Mouse (Mus musculus) forebrain, embryonic 12.5 days (tissue): ENCODE measurements around the gene Casp3. TPM values are rescaled to one million over a fixed set of nuclear protein-coding genes. Genes with fewer than 3 reads are reported as not detected.

Experiments
- ATAC-seq: fragments of 200-750 bp; cut with Nextera tagmentation; 2 replicates; pipeline ENCODE4 v1.8.0; 2017; ENCODE audit warnings: moderate TSS enrichment; ENCODE audit not compliant: low FRiP score
- H3K27ac ChIP-seq: fragments of 300-500 bp; sonication (generic); 2 replicates; pipeline ENCODE4 v1.5.1; 2016; ENCODE audit warnings: mild to moderate bottlenecking
- H3K27me3 ChIP-seq: fragments of 300-500 bp; sonication (generic); 2 replicates; pipeline ENCODE4 v1.6.1; 2016; ENCODE audit warnings: mild to moderate bottlenecking
- H3K36me3 ChIP-seq: fragments of 300-500 bp; sonication (generic); replicated peaks from 2 replicates; pipeline ENCODE4 v1.6.1; 2016; ENCODE audit warnings: mild to moderate bottlenecking
- H3K4me1 ChIP-seq: fragments of 300-500 bp; sonication (generic); 2 replicates; pipeline ENCODE4 v1.6.1; 2016
- H3K4me2 ChIP-seq: fragments of 300-500 bp; sonication (generic); 2 replicates; pipeline ENCODE4 v1.6.1; 2016; ENCODE audit warnings: mild to moderate bottlenecking, moderate library complexity
- H3K4me3 ChIP-seq: fragments of 300-500 bp; sonication (generic); replicated peaks from 2 replicates; pipeline ENCODE4 v1.5.1; 2016; ENCODE audit warnings: mild to moderate bottlenecking
- H3K9ac ChIP-seq: fragments of 300-500 bp; sonication (generic); 2 replicates; pipeline ENCODE4 v1.6.1; 2016; ENCODE audit warnings: mild to moderate bottlenecking
- H3K9me3 ChIP-seq: fragments of 300-500 bp; sonication (generic); 2 replicates; pipeline ENCODE4 v1.6.1; 2016
- WGBS: fragments of 180-500 bp; shearing (Covaris S2); methylation state at CpG from one replicate; pipeline ENCODE4 v1.1.7; 2016; 5-methylcytosine and 5-hydroxymethylcytosine counted together
- polyA plus RNA-seq: library from polyadenylated mRNA; unstranded; fragments of >200 nt; fragmentation: Nextera tagmentation; extraction: Ambion mirVana; gene quantifications from 2 replicates; pipeline ENCODE4 v1.2.1, GENCODE M21; 2016

The Casp3 gene
- polyA plus RNA-seq, 1 experiment from 2014 or later: 180 TPM

- H3K4me1 ChIP-seq: no peaks in the 10 kb centered on the region
- peaks cover 59% of the 10 kb centered on the region for H3K36me3 ChIP-seq
- H3K9me3 ChIP-seq: no peaks in the 10 kb centered on the region
- no peak overlapping the region for H3K4me3 ChIP-seq
- H3K4me2 ChIP-seq: no peak overlapping the region
- ATAC-seq: no peak
- no peak overlapping the region for H3K27ac ChIP-seq
- no peak overlapping the region for H3K9ac ChIP-seq
- WGBS: 96% methylated on average over 5 of the region's 5 CpGs
- H3K27me3 ChIP-seq: no peaks in the 10 kb centered on the region
Measured at GRCm38 (mm10) chr8:46639852-46640251, 22.8 kb downstream of the Casp3 start.

DNA sequence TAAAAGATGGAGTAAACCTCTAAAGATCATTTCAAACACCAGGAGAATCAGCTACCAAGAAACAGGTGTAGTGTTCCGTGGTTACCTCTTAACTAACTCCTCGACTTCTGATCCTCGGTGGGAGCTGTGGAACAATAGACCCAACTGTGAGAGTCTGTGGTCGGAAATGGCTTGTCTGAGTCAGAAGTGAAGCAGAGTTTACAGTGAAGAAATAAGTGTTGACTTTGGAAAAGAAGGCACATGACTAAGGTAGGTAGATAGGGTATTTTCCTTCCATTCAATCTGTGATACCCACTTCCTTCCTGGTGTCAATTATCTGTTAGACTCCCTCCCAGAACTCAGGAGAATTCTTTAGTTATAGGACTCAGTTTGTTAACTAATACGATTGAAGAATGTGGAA lies 24.2 kb downstream of the Casp3 start:
- H3K4me3 ChIP-seq: no peak overlapping the region
- ATAC-seq: no peak
- H3K9me3 ChIP-seq: no peaks in the 10 kb centered on the region
- no peak overlapping the region for H3K4me2 ChIP-seq
- WGBS: 89% methylated on average over 5 of the region's 5 CpGs
- H3K4me1 ChIP-seq: no peaks in the 10 kb centered on the region
- H3K9ac ChIP-seq: no peak overlapping the region
- H3K27ac ChIP-seq: no peak overlapping the region
- H3K27me3 ChIP-seq: no peaks in the 10 kb centered on the region
- peaks cover 45% of the 10 kb centered on the region for H3K36me3 ChIP-seq

DNA sequence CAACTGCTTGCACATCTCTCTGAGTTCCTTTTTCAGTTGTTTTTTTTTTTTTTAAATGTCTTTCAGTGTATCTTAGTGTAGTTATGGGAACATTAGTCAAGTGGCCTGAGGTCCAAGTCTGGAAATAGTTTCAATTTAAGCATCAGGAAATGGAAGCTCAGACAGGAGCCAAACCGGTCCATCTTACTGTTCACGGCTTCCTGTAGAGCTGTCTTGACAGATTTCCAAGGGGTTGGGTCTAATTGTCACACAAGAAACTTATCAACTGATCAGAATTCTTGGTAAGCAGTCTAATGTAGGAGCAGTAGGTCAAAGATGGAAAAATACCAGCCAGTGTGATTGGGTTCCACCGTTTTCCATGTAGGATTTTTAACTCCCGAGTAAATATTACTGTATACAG lies 31.3 kb downstream of the Casp3 start:
- H3K36me3 ChIP-seq: no peaks in the 10 kb centered on the region
- no peaks in the 10 kb centered on the region for H3K4me1 ChIP-seq
- no peaks in the 10 kb centered on the region for H3K27me3 ChIP-seq
- H3K4me2 ChIP-seq: no peak overlapping the region
- no peak overlapping the region for H3K9ac ChIP-seq
- no peak for ATAC-seq
- 92% methylated on average over 4 of the region's 4 CpGs for WGBS
- H3K4me3 ChIP-seq: no peak overlapping the region
- no peak overlapping the region for H3K27ac ChIP-seq
- H3K9me3 ChIP-seq: no peaks in the 10 kb centered on the region

- Histone ChIP-seq H3K27ac (no peak overlapping the region), H3K9ac (no peak overlapping the region), H3K4me3 (no peak overlapping the region), H3K4me2 (no peak overlapping the region), H3K9me3 (no peaks in the 10 kb centered on the region), H3K27me3 (no peaks in the 10 kb centered on the region), H3K36me3 (no peaks in the 10 kb centered on the region), H3K4me1 (no peaks in the 10 kb centered on the region)
- WGBS: 83% methylated on average over 9 of the region's 9 CpGs
- no peak for ATAC-seq
Measured at GRCm38 (mm10) chr8:46651872-46652271, 34.8 kb downstream of the Casp3 start.

DNA sequence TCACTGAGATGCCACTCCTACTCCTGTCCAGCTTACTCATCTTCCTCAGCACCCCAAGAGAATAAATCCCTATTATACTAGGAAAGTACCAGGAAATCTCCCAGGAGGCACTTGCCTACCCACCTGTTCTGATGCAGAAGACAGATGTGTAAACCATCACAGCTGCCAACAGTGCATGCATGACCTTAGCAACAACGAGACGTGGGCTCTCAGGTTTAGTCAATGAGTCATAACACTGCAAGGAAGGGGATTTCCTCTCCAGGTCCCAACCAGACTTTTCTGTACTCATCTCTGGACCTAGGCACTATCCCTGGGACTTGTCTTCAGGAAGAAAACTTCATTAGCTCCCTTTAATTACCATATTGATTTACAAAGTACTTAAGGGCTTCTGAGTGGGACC lies 38.8 kb downstream of the Casp3 start:
- ATAC-seq: no peak
- H3K4me2 ChIP-seq: no peak overlapping the region
- no peak overlapping the region for H3K9ac ChIP-seq
- H3K27ac ChIP-seq: no peak overlapping the region
- no peaks in the 10 kb centered on the region for H3K4me1 ChIP-seq
- WGBS: 83% methylated on average over 2 of the region's 2 CpGs
- H3K4me3 ChIP-seq: no peak overlapping the region
- H3K27me3 ChIP-seq: no peaks in the 10 kb centered on the region
- no peaks in the 10 kb centered on the region for H3K36me3 ChIP-seq
- H3K9me3 ChIP-seq: no peaks in the 10 kb centered on the region

DNA sequence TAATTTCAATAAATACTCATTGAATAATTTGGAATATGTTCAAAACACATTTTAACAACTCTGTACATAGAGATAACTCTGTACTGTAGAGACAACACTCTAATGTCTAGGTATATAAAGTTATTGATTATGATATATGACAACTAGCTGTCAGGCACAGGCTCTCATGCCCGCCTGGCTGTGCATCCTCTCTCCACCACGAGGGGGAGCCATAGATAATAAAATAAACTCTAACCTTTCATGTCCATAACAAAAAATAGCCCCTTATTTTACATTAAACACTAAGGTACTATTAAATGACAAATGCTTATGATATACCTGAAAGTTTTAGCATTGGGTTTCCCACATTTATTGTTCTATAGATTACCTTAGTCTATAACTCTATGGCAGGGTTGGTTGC lies 54.4 kb downstream of the Casp3 start:
- Histone ChIP-seq H3K27ac (no peak overlapping the region), H3K9ac (no peak overlapping the region), H3K4me1 (no peaks in the 10 kb centered on the region), H3K27me3 (no peaks in the 10 kb centered on the region), H3K36me3 (no peaks in the 10 kb centered on the region), H3K4me3 (no peak overlapping the region), H3K4me2 (no peak overlapping the region), H3K9me3 (no peaks in the 10 kb centered on the region)
- 2% methylated on average over 2 of the region's 2 CpGs for WGBS
- ATAC-seq: no peak

- Histone ChIP-seq H3K27ac (no peak overlapping the region), H3K9me3 (0 out of 2 replicates have a peak, but pooled peaks cover 4% of the 10 kb centered on the region), H3K36me3 (no peaks in the 10 kb centered on the region), H3K4me1 (no peaks in the 10 kb centered on the region), H3K27me3 (no peaks in the 10 kb centered on the region), H3K9ac (no peak overlapping the region), H3K4me3 (no peak overlapping the region), H3K4me2 (no peak overlapping the region)
- 67% methylated on average over 5 of the region's 5 CpGs for WGBS
- no peak for ATAC-seq
Measured at GRCm38 (mm10) chr8:46680671-46681365, 63.7 kb downstream of the Casp3 start.

DNA sequence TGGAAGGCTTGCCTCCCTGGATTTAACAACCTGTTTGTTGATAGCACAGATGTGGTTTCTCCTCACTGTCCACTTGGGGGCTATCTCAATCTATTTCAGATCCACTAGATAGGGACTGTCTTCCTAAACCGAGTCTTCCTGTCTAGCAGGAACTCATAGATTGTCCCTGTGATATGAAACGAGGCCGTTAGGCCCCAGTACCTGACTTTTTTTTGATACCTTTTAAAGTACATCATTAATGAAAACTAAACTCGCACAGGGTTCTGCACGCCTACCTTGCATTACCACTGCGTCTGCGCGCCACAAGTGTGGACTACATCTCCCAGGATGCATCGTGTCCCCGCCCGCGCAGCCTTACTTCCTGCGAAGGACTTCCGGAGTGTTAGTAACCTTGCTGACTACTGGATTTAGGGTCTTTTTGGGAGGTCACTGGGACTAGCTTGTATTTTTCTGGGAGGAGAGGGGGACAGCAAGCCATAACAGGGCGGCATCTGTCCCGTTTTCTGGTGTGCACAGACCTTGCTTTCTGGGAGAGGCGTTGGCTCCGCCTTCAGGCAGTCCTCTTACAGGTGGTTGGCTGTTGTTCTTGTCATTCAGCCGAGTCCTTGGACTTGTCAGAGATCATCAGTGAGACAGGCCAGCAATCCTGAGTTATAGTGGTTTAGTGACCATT lies 69.7 kb downstream of the Casp3 start:
- Histone ChIP-seq H3K27me3 (no peaks in the 10 kb centered on the region), H3K36me3 (no peaks in the 10 kb centered on the region), H3K4me2 (peak overlapping the region; percentile 50), H3K4me3 (peak overlapping the region; percentile 56), H3K4me1 (peaks cover 21% of the 10 kb centered on the region), H3K9ac (peak overlapping the region; percentile 66), H3K27ac (peak overlapping the region; percentile 85), H3K9me3 (no peaks in the 10 kb centered on the region)
- ATAC-seq: peak; percentile 99
- 1% methylated on average over 19 of the region's 19 CpGs for WGBS

Other genes with a start within 250 kb of the Casp3 start
- 5.6 and 7.0 TPM in 2 replicates for gene Acsl1, start 146.3 kb upstream of the Casp3 start, polyA plus RNA-seq
- gene Cenpu, start 65.3 kb upstream of the Casp3 start, polyA plus RNA-seq: 27.4 and 36.4 TPM in 2 replicates
- 10.2 and 10.9 TPM in 2 replicates for gene Primpol, start 79 bp upstream of the Casp3 start, polyA plus RNA-seq
- 11.5 and 11.7 TPM in 2 replicates for gene Irf2, start 122.4 kb downstream of the Casp3 start, polyA plus RNA-seq